Mouse (Mus musculus) MEL (cell line): ENCODE measurements around the gene Gm8947.
"Not testable (repeated sequence)": the region's sequence is repeated elsewhere in the genome, so short reads cannot be mapped to it uniquely, and the experiment has no call there.

Experiments
- CTCF ChIP-seq, 3 experiments: IDR thresholded peaks in 2 of 3; conservative IDR thresholded peaks in 1 of 3; 2 replicates each; pipeline ENCODE4 v1.5.1; 2011 to 2012; ENCODE audit warnings: low read length in 3 of 3, low read depth in 2 of 3, mild to moderate bottlenecking in 2 of 3, improper control_type of control experiment in 1 of 3, inconsistent platforms in 1 of 3, mixed read lengths in 1 of 3, moderate library complexity in 1 of 3; ENCODE audit not compliant: control insufficient read depth in 1 of 3, insufficient read depth in 1 of 3, poor library complexity in 1 of 3, severe bottlenecking in 1 of 3
- MEF2A ChIP-seq: IDR thresholded peaks from 2 replicates; pipeline ENCODE4 v1.6.1; 2014; ENCODE audit warnings: low read depth, mild to moderate bottlenecking, inconsistent platforms, low read length, improper control_type of control experiment; ENCODE audit not compliant: poor library complexity, insufficient replicate concordance, severe bottlenecking; ENCODE audit errors: extremely low read depth
- NELFE ChIP-seq: IDR thresholded peaks from 2 replicates; pipeline ENCODE4 v1.6.1; 2011; ENCODE audit warnings: low read depth, low read length, improper control_type of control experiment
- POLR2AphosphoS2 ChIP-seq: IDR thresholded peaks from 2 replicates; pipeline ENCODE4 v1.6.1; 2011; ENCODE audit warnings: low read length, improper control_type of control experiment

DNA sequence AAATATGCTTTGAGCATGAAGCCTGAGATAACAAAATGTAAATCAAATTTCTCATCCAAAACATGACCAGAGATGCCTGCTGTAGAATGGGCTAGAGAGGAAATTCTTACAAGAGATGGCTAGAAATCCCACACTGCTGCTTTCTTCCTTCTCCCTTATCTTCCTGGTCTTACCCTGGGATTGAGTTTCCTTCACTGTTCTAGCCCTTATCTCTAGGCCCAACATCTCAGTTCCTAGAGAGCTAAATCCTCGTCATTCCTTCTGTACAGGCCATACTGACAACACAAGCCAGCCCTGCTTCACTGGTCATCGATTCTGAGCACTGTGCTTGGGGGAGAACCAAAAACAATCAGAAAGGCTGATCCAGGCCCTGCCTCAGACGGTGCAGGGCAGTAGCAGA lies 4.5 kb downstream of the Gm8947 start:
- not testable (repeated sequence) for TF ChIP-seq CTCF (IDR thresholded peaks at IDR 0.05 in 2 of 3, conservative IDR thresholded peaks at IDR 0.05 in 1 of 3; ENCODE audit: control insufficient read depth in 1 of 3, insufficient read depth in 1 of 3, low read depth in 2 of 3, low read length in 3 of 3, poor library complexity in 1 of 3, severe bottlenecking in 1 of 3); MEF2A; POLR2AphosphoS2; NELFE
